Mouse (Mus musculus) cerebellum, postnatal 4 days (tissue): ENCODE measurements at regions not wholly inside any gene's neighbourhood (a gene's known extent, or its start where the extent isn't known, plus 50 kb on each side); places are given as distances from the start of the nearest gene placed in this dataset.

ENCODE experiments used
- DNase-seq, 2 experiments: peaks; one replicate each; pipeline ENCODE4 v3.0.0; 2022; ENCODE audit warnings: low spot score in 2 of 2, mixed read lengths in 1 of 2

DNA sequence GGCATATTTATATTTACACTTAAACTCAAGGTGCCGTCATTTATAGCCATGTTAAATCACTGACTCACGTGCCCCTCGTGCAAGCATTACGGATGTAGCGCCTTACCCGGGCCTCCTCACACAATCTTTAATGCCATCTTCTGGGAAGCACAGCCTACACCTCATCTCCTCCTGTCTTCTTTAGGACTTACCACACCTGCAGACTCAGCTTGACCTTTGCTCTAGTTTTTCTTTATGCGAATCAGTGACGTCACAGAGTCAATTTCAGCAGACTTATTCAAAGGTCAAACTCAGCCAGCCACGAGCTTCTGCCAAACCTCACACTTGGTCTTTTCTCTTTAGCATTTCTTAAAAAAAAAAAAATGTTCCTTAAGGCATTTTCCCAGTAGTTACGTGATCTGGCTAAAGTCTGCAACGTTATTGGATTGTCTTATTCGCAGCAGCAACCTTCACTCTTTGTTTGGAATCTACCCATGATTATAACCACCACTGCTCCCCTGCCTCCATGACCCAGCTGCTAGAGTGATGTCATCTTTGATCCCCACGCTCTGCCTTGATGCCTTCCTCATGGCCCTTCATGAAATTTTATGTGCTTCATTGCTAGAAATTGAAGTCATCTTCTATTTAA lies 285.3 kb downstream of the Lmo7 start:
- no peak for DNase-seq

DNA sequence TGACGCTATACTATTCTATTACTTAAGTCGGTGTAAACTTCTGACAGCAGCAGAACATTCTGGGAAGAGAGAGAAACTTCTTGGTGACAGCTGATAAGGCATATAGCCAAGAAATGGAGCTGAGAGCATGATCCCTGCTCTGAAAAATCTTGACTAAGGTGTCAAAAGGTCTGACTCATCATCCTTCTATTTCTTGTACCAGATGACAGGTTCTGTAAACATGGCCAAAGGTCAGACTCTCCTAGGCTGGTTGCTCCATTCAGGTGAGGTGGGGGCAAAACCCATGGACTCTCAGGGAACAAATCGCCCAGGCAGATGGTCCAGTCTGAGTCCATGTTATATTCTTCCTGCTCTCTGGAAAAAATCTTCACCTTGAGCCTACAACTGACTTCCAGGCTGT lies 283.5 kb downstream of the Lmo7 start:
- DNase-seq, result no peak

DNA sequence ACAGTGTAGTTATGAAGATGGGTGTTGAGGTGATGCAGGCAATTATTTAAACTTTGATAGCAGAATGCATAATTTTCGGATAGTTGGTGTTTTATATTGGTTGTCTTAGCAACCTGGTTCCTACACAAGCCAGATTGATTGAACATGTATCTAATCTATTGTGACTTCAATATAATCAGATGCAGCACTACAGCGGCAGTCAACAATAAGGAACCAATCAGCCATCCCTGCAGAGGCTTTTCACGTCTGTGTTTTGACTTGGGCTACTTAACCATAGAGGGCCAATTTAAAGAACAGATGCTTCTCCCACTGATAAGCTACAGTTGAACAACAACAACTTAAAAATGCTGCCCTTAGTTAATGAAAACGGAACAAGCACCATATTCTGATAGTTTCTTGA lies 267.8 kb downstream of the Lmo7 start:
- no peak for DNase-seq

DNA sequence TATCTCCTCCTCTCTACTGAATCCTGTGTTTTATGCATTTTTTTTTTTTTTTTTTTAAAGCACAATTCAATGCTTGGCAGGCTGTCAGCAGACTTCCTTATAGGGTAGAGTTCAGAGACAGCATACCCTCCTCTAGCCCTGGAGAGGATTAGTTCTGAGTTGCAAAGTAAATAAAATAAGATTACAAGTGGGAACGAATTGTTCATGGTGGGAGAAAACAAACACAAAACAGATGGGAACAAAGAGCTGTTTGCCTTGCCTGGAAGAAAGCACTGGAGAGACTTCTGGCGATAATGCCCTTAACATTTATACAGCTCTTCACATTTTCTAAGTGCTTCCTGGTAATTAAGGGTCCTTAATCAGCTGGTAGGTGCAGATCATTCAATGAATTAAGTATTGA lies 254.6 kb downstream of the Lmo7 start:
- DNase-seq, result no peak
